ENCODE assay signal across 7 mouse cellular contexts in genomic region chr19:7274326-7274990, GRCm38 (mm10). TPM values are rescaled to one million over a fixed set of nuclear protein-coding genes. Genes with fewer than 3 reads are reported as not detected.
A peak's percentile ranks its signal among the peaks of the same experiment; 100 is the strongest.
DNase-seq lines count a peak whose midpoint lies in the region; ATAC-seq lines count a peak whose summit lies in the region.

No protein-coding gene starts in this region.

- ATAC-seq in neural tube, embryonic 11.5 days (ENCODE audit: insufficient read depth, low FRiP score, low TSS enrichment): no peak
- no peak for ATAC-seq in heart, embryonic 13.5 days (ENCODE audit: extremely low read depth, insufficient number of reproducible peaks, low FRiP score, low TSS enrichment)
- ATAC-seq in megakaryocyte progenitor cell, adult 5-6 weeks (replicated peaks; ENCODE audit: poor library complexity): 0 out of 2 replicates have a peak, but pooled peaks have one; percentile 20

- no peak overlapping the region for H3K4me3 ChIP-seq in neural tube, embryonic 11.5 days (ENCODE audit: low read depth, low read length)
- no peak overlapping the region for H3K4me3 ChIP-seq in heart, embryonic 13.5 days

- no peak for DNase-seq in neural tube, embryonic 11.5 days (ENCODE audit: low spot score)
- no peak for DNase-seq in neural tube, embryonic 10.5 days (ENCODE audit: extremely low spot score, low spot score)
- peak; percentile 92 for DNase-seq in cerebellum, adult 9-11 months
- no peak for DNase-seq in spleen, postnatal 10 days (ENCODE audit: low spot score in 2 of 2)
- DNase-seq in kidney, postnatal 14 days: no peak

- H3K4me1 ChIP-seq in neural tube, embryonic 11.5 days (ENCODE audit: control insufficient read depth, insufficient read depth, low read length): peaks cover 22% of the 10 kb centered on the region
- peaks cover 42% of the 10 kb centered on the region for H3K4me1 ChIP-seq in heart, embryonic 13.5 days

- H3K4me2 ChIP-seq in neural tube, embryonic 11.5 days (ENCODE audit: low read depth): 0 out of 2 replicates have a peak overlapping the region, but pooled peaks have one; percentile 10
- H3K4me2 ChIP-seq in heart, embryonic 13.5 days: no peak overlapping the region

- H3K9me3 ChIP-seq in neural tube, embryonic 11.5 days (ENCODE audit: control insufficient read depth, low read length): no peaks in the 10 kb centered on the region
- 0 out of 2 replicates have a peak, but pooled peaks cover 4% of the 10 kb centered on the region for H3K9me3 ChIP-seq in heart, embryonic 13.5 days

- 72% methylated on average over 13 of the region's 13 CpGs for WGBS in neural tube, embryonic 11.5 days
- WGBS in heart, embryonic 13.5 days: 82% methylated on average over 13 of the region's 13 CpGs

- no peaks in the 10 kb centered on the region for H3K27me3 ChIP-seq in neural tube, embryonic 11.5 days (ENCODE audit: control insufficient read depth, insufficient read depth, low read length)
- no peaks in the 10 kb centered on the region for H3K27me3 ChIP-seq in heart, embryonic 13.5 days (replicated peaks)

- peaks cover 44% of the 10 kb centered on the region for H3K36me3 ChIP-seq in neural tube, embryonic 11.5 days (ENCODE audit: control insufficient read depth, insufficient read depth, low read length)
- H3K36me3 ChIP-seq in heart, embryonic 13.5 days: peaks cover 95% of the 10 kb centered on the region

- H3K27ac ChIP-seq in neural tube, embryonic 11.5 days (ENCODE audit: low read depth, low read length): peak overlapping the region; percentile 45; the same call in 1 of the 2 replicates
- peak overlapping the region; percentile 62 for H3K27ac ChIP-seq in heart, embryonic 13.5 days (replicated peaks)

- H3K9ac ChIP-seq in neural tube, embryonic 11.5 days (ENCODE audit: low read length): 0 out of 2 replicates have a peak overlapping the region, but pooled peaks have one; percentile 11
- 0 out of 2 replicates have a peak overlapping the region, but pooled peaks have one; percentile 52 for H3K9ac ChIP-seq in heart, embryonic 13.5 days

RNA-seq across cellular contexts. Expression of gene Rcor2, which starts 7.3 kb away (rescaled TPM):
- polyA plus RNA-seq in neural tube, embryonic 11.5 days (2014; fragmentation: Nextera tagmentation; extraction: Ambion mirVana): 34.9 and 36.8 TPM in 2 replicates
- 12.7 and 16.5 TPM in 2 replicates for polyA plus RNA-seq in heart, embryonic 13.5 days (2015; fragmentation: Nextera tagmentation; extraction: Ambion mirVana)
- 0.99 and 1.2 TPM in 2 replicates for total RNA-seq in megakaryocyte progenitor cell, adult 5-6 weeks (2015)
- total RNA-seq in megakaryocyte progenitor cell, adult 5-6 weeks (2017): 1.2 and 2.7 TPM in 2 replicates

RNA-seq across cellular contexts. Expression of gene Naa40, which starts 33.5 kb away (rescaled TPM):
- polyA plus RNA-seq in neural tube, embryonic 11.5 days (2014; fragmentation: Nextera tagmentation; extraction: Ambion mirVana): 83.5 and 90.4 TPM in 2 replicates
- polyA plus RNA-seq in heart, embryonic 13.5 days (2015; fragmentation: Nextera tagmentation; extraction: Ambion mirVana): 51.0 and 52.1 TPM in 2 replicates
- total RNA-seq in megakaryocyte progenitor cell, adult 5-6 weeks (2015): 49.8 and 57.5 TPM in 2 replicates
- total RNA-seq in megakaryocyte progenitor cell, adult 5-6 weeks (2017): 47.1 and 51.8 TPM in 2 replicates

RNA-seq across cellular contexts. Expression of gene Cox8a, which starts 57.0 kb away (rescaled TPM):
- polyA plus RNA-seq in neural tube, embryonic 11.5 days (2014; fragmentation: Nextera tagmentation; extraction: Ambion mirVana): 706 and 761 TPM in 2 replicates
- polyA plus RNA-seq in heart, embryonic 13.5 days (2015; fragmentation: Nextera tagmentation; extraction: Ambion mirVana): 1,676 and 1,958 TPM in 2 replicates
- 599 and 622 TPM in 2 replicates for total RNA-seq in megakaryocyte progenitor cell, adult 5-6 weeks (2015)
- total RNA-seq in megakaryocyte progenitor cell, adult 5-6 weeks (2017): 549 and 714 TPM in 2 replicates
